Mouse (Mus musculus): ENCODE results near the gene Srms. TPM values are rescaled to one million over a fixed set of nuclear protein-coding genes. Genes with fewer than 3 reads are reported as not detected.

The Srms gene
- polyA plus RNA-seq, 1 experiment from 2014 or later = 0.16 TPM

DNA sequence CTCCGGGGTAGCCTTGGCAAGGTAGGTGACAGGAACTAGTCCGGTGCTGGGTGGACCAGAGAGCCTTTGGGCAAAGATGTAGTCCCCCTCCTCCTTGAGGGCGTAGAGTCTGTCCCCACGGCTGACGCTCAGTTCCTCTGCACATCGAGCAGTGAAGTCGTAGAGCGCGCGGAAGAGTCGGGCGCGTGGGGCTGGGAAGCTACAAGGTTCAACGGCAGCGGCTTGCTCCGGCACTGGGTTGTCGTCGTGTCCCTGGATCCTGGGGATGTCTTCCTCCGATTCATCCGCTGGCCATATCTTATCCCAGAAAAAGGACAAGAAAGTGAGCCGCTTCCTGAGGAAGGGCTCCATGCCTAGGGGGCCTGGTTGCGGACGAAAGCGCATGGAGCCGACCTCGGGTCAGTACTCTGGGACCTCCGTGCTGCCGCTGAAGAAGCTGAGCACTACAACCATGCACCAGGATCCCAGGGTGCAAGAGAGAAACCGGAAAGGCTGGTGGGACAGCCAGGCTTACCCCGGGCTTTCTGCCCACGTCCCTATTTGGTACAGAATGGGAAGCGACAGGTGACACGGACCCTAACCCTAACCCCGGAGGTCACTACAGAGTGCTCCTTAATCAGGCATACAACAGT is 480 bp downstream of the Srms start:
- H3K4me2 ChIP-seq (ENCODE audit: low read length) = peak overlapping the region; percentile 41
- no peaks in the 10 kb centered on the region for H3K9me3 ChIP-seq (ENCODE audit: control insufficient read depth, low read length)
- H3K4me3 ChIP-seq (replicated peaks; ENCODE audit: low read depth, low read length) = peak overlapping the region; percentile 18; the same call in 1 of the 2 replicates
- H3K27me3 ChIP-seq (ENCODE audit: control insufficient read depth, insufficient read depth, low read length) = peaks cover 27% of the 10 kb centered on the region
- no peak overlapping the region for H3K9ac ChIP-seq (replicated peaks; ENCODE audit: low read length)
- DNase-seq (peak; percentile 36), ATAC-seq (ENCODE audit: low FRiP score, low TSS enrichment) (no peak)
- H3K36me3 ChIP-seq (ENCODE audit: control insufficient read depth, insufficient read depth, low read length) = no peaks in the 10 kb centered on the region
- peaks cover 12% of the 10 kb centered on the region; the same call in 1 of the 2 replicates for H3K4me1 ChIP-seq (ENCODE audit: control insufficient read depth, insufficient read depth, low read length)
- no peak overlapping the region for H3K27ac ChIP-seq (replicated peaks; ENCODE audit: low read depth, low read length)
- 3% methylated on average over 34 of the region's 34 CpGs for WGBS

GRCm38 (mm10) chr2:181206118-181206517 is 6.9 kb downstream of the Srms start:
- Histone ChIP-seq H3K4me2 (ENCODE audit: low read length) (no peak overlapping the region), H3K4me1 (ENCODE audit: control insufficient read depth, insufficient read depth, low read length) (no peaks in the 10 kb centered on the region), H3K4me3 (replicated peaks; ENCODE audit: low read depth, low read length) (no peak overlapping the region), H3K27me3 (ENCODE audit: control insufficient read depth, insufficient read depth, low read length) (peaks cover 2% of the 10 kb centered on the region; the same call in 1 of the 2 replicates), H3K36me3 (ENCODE audit: control insufficient read depth, insufficient read depth, low read length) (no peaks in the 10 kb centered on the region), H3K9me3 (ENCODE audit: control insufficient read depth, low read length) (no peaks in the 10 kb centered on the region), H3K27ac (replicated peaks; ENCODE audit: low read depth, low read length) (no peak overlapping the region), H3K9ac (replicated peaks; ENCODE audit: low read length) (no peak overlapping the region)
- DNase-seq (no peak), ATAC-seq (ENCODE audit: low FRiP score, low TSS enrichment) (no peak)
- WGBS = 83% methylated on average over 9 of the region's 9 CpGs

- Histone ChIP-seq H3K9me3 (ENCODE audit: control insufficient read depth, low read length) (no peaks in the 10 kb centered on the region), H3K4me2 (ENCODE audit: low read length) (no peak overlapping the region), H3K27me3 (ENCODE audit: control insufficient read depth, insufficient read depth, low read length) (no peaks in the 10 kb centered on the region), H3K4me1 (ENCODE audit: control insufficient read depth, insufficient read depth, low read length) (no peaks in the 10 kb centered on the region), H3K36me3 (ENCODE audit: control insufficient read depth, insufficient read depth, low read length) (no peaks in the 10 kb centered on the region), H3K27ac (replicated peaks; ENCODE audit: low read depth, low read length) (no peak overlapping the region), H3K4me3 (replicated peaks; ENCODE audit: low read depth, low read length) (no peak overlapping the region), H3K9ac (replicated peaks; ENCODE audit: low read length) (no peak overlapping the region)
- DNase-seq (no peak), ATAC-seq (ENCODE audit: low FRiP score, low TSS enrichment) (no peak)
- 91% methylated on average over 5 of the region's 5 CpGs for WGBS
Measured at GRCm38 (mm10) chr2:181205678-181206077, 7.3 kb downstream of the Srms start.

DNA sequence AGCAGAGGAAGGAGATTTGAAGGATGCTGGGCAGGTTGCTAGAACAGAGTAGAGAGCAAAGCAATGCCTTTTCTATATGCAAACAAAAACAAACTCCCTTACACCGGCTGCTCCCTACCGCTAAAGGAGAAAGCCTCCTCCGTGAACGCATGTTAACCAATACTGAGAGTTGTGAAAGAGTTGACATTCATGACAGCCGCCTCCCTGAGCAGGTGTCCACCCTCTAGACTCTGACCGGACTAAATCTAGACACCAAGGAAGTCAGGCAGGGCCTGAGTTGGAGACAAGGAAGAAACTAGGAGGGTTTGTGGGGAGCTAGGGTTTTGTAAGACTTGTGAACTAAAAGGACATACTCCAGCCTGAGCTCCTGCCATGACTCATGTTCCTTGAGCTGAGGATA is 10.1 kb downstream of the Srms start:
- Histone ChIP-seq H3K4me3 (replicated peaks; ENCODE audit: low read depth, low read length) (no peak overlapping the region), H3K9ac (replicated peaks; ENCODE audit: low read length) (no peak overlapping the region), H3K4me1 (ENCODE audit: control insufficient read depth, insufficient read depth, low read length) (no peaks in the 10 kb centered on the region), H3K4me2 (ENCODE audit: low read length) (no peak overlapping the region), H3K36me3 (ENCODE audit: control insufficient read depth, insufficient read depth, low read length) (no peaks in the 10 kb centered on the region), H3K9me3 (ENCODE audit: control insufficient read depth, low read length) (no peaks in the 10 kb centered on the region), H3K27ac (replicated peaks; ENCODE audit: low read depth, low read length) (no peak overlapping the region), H3K27me3 (ENCODE audit: control insufficient read depth, insufficient read depth, low read length) (no peaks in the 10 kb centered on the region)
- ATAC-seq (ENCODE audit: low FRiP score, low TSS enrichment) (no peak), DNase-seq (no peak)
- 84% methylated on average over 6 of the region's 6 CpGs for WGBS

GRCm38 (mm10) chr2:181202422-181202821 is 10.6 kb downstream of the Srms start, which contains the start of gene Ptk6:
TSS of gene Ptk6 (minus strand) at chr2:181202789.
- DNase-seq (no peak), ATAC-seq (ENCODE audit: low FRiP score, low TSS enrichment) (no peak)
- no peak within 1 kb of the TSS for H3K4me2 ChIP-seq (ENCODE audit: low read length)
- no peaks in the 10 kb centered on the region for H3K36me3 ChIP-seq (ENCODE audit: control insufficient read depth, insufficient read depth, low read length)
- H3K4me1 ChIP-seq (ENCODE audit: control insufficient read depth, insufficient read depth, low read length) = no peaks in the 10 kb centered on the region
- no peaks in the 10 kb centered on the region for H3K9me3 ChIP-seq (ENCODE audit: control insufficient read depth, low read length)
- H3K27ac ChIP-seq (replicated peaks; ENCODE audit: low read depth, low read length) = no peak within 1 kb of the TSS
- H3K4me3 ChIP-seq (replicated peaks; ENCODE audit: low read depth, low read length) = no peak within 1 kb of the TSS
- no peaks in the 10 kb centered on the region for H3K27me3 ChIP-seq (ENCODE audit: control insufficient read depth, insufficient read depth, low read length)
- WGBS = 84% methylated on average over 3 of the region's 3 CpGs
- H3K9ac ChIP-seq (replicated peaks; ENCODE audit: low read length) = no peak within 1 kb of the TSS

GRCm38 (mm10) chr2:181201606-181202005 is 11.4 kb downstream of the Srms start:
- ATAC-seq (ENCODE audit: low FRiP score, low TSS enrichment) = no peak
- Histone ChIP-seq H3K27ac (replicated peaks; ENCODE audit: low read depth, low read length) (no peak overlapping the region), H3K4me3 (replicated peaks; ENCODE audit: low read depth, low read length) (no peak overlapping the region)

DNA sequence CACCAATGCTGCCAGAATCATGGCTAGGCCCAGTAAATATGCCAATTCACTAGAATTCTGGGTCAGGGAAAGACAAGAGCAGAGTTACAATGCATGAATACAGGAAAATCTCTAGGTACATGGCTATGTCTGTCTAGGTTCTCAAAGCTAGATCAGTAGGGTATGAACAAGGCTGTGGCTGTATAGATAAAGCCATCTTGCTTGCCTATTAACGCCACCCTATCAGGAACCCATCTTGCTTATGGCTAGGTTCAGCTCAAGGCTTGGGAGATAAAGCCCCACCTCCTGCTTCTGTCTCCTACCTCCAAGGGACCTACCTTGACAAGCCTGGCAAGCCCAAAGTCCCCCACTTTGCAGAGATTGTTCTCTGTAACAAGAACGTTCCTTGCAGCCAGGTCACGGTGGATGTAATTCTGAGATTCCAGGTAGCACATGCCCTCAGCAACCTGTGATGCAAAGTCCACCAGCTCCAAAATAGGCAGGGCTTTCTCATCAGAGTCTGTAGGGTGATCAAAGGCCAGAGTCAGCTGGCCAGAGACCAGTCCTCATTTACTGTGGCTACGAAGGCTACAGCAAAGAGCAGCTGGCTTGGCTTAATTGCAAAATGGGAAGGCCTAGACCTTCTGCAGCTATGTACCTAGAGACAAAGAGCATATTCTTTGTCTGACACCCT is 16.2 kb downstream of the Srms start:
- WGBS = 94% methylated on average over 4 of the region's 4 CpGs
- ATAC-seq (ENCODE audit: low FRiP score, low TSS enrichment) (no peak), DNase-seq (no peak)
- no peaks in the 10 kb centered on the region for H3K27me3 ChIP-seq (ENCODE audit: control insufficient read depth, insufficient read depth, low read length)
- no peaks in the 10 kb centered on the region for H3K9me3 ChIP-seq (ENCODE audit: control insufficient read depth, low read length)
- no peaks in the 10 kb centered on the region for H3K4me1 ChIP-seq (ENCODE audit: control insufficient read depth, insufficient read depth, low read length)
- no peak overlapping the region for H3K4me3 ChIP-seq (replicated peaks; ENCODE audit: low read depth, low read length)
- no peak overlapping the region for H3K9ac ChIP-seq (replicated peaks; ENCODE audit: low read length)
- no peak overlapping the region for H3K4me2 ChIP-seq (ENCODE audit: low read length)
- H3K36me3 ChIP-seq (ENCODE audit: control insufficient read depth, insufficient read depth, low read length) = no peaks in the 10 kb centered on the region
- H3K27ac ChIP-seq (replicated peaks; ENCODE audit: low read depth, low read length) = no peak overlapping the region

More at GRCm38 (mm10) chr2:181201606-181202005, 11.4 kb downstream of the Srms start:
- H3K9ac ChIP-seq (replicated peaks; ENCODE audit: low read length) = no peak overlapping the region
- H3K4me1 ChIP-seq (ENCODE audit: control insufficient read depth, insufficient read depth, low read length) = no peaks in the 10 kb centered on the region
- no peak overlapping the region for H3K4me2 ChIP-seq (ENCODE audit: low read length)
- WGBS = 90% methylated on average over 3 of the region's 3 CpGs
- no peaks in the 10 kb centered on the region for H3K27me3 ChIP-seq (ENCODE audit: control insufficient read depth, insufficient read depth, low read length)
- H3K36me3 ChIP-seq (ENCODE audit: control insufficient read depth, insufficient read depth, low read length) = no peaks in the 10 kb centered on the region
- no peaks in the 10 kb centered on the region for H3K9me3 ChIP-seq (ENCODE audit: control insufficient read depth, low read length)
- no peak for DNase-seq

GRCm38 (mm10) chr2:181193044-181193443 is 19.9 kb downstream of the Srms start:
- Histone ChIP-seq H3K4me2 (ENCODE audit: low read length) (no peak overlapping the region), H3K9ac (replicated peaks; ENCODE audit: low read length) (no peak overlapping the region), H3K4me3 (replicated peaks; ENCODE audit: low read depth, low read length) (no peak overlapping the region), H3K4me1 (ENCODE audit: control insufficient read depth, insufficient read depth, low read length) (peaks cover 8% of the 10 kb centered on the region), H3K36me3 (ENCODE audit: control insufficient read depth, insufficient read depth, low read length) (peaks cover 10% of the 10 kb centered on the region), H3K27ac (replicated peaks; ENCODE audit: low read depth, low read length) (no peak overlapping the region), H3K9me3 (ENCODE audit: control insufficient read depth, low read length) (no peaks in the 10 kb centered on the region), H3K27me3 (ENCODE audit: control insufficient read depth, insufficient read depth, low read length) (no peaks in the 10 kb centered on the region)
- WGBS = 80% methylated on average over 3 of the region's 3 CpGs
- ATAC-seq (ENCODE audit: low FRiP score, low TSS enrichment) (no peak), DNase-seq (no peak)

DNA sequence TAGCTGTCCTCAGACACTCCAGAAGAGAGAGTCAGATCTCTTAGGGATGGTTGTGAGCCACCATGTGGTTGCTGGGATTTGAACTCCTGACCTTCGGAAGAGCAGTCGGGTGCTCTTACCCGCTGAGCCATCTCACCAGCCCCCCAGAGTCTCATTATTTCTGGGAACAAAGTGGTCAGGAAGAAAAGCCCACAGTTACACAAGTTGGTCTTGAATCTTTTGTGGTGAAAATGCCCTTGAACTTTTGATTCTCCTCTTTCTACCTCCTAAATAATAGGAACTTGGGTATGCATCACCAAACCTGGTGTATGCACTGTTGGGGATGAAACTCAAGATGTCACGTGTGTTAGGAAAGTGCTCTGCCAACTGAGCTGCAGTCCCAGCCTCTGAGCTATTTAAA is 21.0 kb downstream of the Srms start:
- no peak overlapping the region for H3K4me2 ChIP-seq (ENCODE audit: low read length)
- H3K27me3 ChIP-seq (ENCODE audit: control insufficient read depth, insufficient read depth, low read length) = no peaks in the 10 kb centered on the region
- peaks cover 8% of the 10 kb centered on the region for H3K4me1 ChIP-seq (ENCODE audit: control insufficient read depth, insufficient read depth, low read length)
- no peak overlapping the region for H3K27ac ChIP-seq (replicated peaks; ENCODE audit: low read depth, low read length)
- H3K36me3 ChIP-seq (ENCODE audit: control insufficient read depth, insufficient read depth, low read length) = peaks cover 10% of the 10 kb centered on the region
- ATAC-seq (ENCODE audit: low FRiP score, low TSS enrichment) (no peak), DNase-seq (no peak)
- H3K4me3 ChIP-seq (replicated peaks; ENCODE audit: low read depth, low read length) = no peak overlapping the region
- no peaks in the 10 kb centered on the region for H3K9me3 ChIP-seq (ENCODE audit: control insufficient read depth, low read length)
- WGBS = 55% methylated on average over 4 of the region's 4 CpGs
- no peak overlapping the region for H3K9ac ChIP-seq (replicated peaks; ENCODE audit: low read length)
